Mouse (Mus musculus): ENCODE measurements around the gene Tcap.
A peak's percentile ranks its signal among the peaks of the same experiment; 100 is the strongest.
"Not testable (repeated sequence)": the region's sequence is repeated elsewhere in the genome, so short reads cannot be mapped to it uniquely, and the experiment has no call there.

Tcap gene

DNA sequence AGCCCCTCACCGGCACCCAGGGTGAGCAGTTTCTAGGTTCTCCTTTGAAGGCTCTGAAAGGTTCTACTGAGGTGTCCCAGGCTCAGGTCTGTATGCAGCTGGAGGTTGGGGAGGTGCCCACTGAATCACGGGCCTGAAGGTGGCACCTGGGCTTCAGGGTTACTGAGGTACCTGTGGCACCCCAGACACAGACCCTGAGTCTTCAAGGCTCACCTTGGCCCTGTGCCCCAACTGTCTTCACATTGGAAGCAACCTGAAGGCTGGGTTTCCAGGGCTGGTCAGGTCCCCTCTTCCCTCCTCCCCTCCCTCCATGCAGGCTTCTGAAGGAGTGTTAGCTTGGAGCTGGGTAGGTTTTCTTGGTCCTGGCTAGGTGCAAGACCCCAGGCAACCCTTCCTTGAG lies 2.0 kb upstream of the Tcap start:
- DNase-seq (ENCODE audit: low spot score) = no peak

DNA sequence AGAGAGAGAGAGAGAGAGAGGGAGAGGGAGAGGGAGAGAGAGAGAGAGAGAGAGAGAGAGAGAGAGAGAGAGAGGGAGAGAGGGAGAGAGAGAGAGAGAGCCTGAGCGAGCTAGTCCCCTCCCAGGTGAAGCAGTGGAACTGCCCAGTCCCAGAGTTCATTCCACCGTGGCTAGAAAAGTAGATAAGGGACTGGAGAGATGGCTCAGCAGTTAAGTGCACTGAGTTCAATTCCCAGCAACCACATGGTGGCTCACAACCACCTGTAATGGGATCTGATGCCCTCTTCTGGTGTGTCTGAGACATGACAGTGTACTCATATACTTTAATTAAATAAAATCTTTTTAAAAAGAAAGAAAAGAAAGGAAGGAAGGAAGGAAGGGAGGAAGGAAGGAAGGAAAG lies 1.2 kb upstream of the Tcap start:
- DNase-seq (ENCODE audit: low spot score) = not testable (repeated sequence)

DNA sequence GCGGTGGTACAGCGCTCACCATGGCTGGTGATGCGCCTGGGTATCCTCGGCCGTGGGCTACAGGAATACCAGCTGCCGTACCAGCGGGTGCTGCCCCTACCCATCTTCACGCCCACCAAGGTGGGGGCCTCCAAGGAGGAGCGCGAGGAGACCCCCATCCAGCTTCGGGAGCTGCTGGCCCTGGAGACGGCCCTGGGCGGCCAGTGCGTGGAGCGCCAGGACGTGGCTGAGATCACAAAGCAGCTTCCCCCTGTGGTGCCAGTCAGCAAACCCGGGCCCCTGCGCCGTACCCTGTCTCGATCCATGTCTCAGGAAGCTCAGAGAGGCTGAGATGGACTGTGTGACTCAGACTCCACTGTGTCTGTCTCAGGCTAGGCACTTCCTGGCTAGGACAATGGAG lies 605 bp downstream of the Tcap start:
- DNase-seq (ENCODE audit: low spot score) = no peak

DNA sequence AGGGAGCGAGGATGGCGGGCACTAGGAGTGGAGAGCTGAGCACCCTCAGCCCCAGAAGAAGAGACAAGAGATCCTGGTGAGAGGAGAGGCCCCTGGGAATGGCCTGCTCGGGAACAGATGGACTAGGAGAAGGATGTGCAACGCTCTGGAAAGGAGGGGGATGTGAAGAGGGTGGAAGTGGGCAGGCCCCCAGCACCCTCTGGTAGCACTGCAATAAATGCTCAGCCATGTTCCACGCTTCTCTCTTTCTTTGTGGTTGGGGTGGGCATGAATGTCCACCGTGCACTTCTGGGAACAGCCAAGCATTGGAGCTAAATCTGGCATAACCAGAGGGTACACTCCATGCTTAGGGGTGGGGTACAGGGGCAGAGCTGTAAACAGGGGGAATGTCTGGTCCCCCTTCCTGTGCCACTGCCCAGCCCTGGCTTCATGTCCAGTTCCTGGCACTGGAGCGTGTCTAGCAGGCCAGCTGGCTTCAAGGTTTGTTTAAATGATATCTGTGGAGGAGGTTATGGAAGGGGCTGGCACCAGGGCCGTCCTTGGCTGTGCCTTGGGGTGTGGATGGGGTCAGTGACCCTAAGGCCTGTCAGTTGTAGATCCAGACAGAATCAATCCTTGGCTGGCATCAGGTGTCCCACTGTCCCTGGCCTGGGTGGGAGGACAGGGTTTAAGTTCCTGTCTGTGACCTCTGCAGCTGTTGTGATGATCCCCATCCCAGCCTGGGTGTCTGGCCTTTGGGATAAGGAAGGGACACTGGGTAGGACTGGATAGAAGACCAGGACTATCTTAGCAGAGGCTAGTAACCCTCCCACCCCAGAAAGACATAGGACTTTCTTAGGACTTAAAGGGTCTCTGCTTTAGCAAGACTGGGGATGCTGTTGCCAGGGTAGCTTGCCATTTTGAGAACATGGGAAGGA lies 1.4 kb downstream of the Tcap start:
- DNase-seq (ENCODE audit: low spot score) = no peak

DNA sequence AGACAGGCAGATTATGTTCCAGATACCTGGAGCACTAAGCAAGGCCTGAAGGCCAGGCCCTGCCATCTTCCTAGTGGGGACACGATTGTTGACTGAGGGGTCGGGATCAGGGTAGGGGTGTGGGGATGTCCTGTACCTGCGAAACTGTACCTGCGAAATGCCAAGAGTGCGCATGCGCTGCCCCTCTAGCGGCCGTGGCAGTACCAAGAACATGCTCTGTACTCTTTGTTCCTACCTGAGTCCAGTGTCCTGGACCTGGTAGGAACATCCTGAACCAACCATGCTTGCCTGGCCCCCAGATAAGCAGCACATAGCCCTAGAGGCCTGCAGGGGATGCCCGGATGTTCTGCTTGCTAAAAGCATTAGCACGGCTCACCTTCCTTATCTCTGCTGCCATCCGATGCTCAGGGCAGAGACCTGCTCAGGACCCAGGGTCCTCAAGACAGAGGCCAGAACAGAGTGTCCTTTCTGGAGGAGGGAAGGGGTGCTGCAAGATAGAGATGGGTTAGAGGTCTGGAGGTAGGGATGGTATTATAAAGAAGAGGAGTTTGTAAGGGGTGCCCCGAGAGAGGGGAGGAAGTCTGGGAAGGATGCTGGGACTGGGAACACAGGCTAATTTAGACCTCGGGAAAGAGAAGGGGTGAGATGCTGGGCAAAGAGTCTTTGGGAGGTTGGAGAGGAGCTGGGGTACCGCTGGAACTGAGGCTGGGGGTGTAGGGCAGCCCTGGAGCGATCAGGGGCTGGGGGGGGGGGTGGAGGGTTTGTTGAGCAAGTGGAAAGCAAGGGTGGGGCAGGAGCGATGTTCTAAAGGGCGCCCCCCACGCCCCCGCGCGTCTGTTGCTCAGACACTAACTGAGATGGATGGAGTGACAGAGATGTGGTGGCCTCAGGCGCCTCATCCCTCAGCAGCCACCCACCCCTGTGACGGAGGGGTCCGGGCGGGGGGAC lies 2.3 kb downstream of the Tcap start, which contains the start of gene Pnmt:
Gene Pnmt, plus strand, starts transcription at position 813 of the 948 bp plus-strand sequence.
- no peak for DNase-seq (ENCODE audit: low spot score)

DNA sequence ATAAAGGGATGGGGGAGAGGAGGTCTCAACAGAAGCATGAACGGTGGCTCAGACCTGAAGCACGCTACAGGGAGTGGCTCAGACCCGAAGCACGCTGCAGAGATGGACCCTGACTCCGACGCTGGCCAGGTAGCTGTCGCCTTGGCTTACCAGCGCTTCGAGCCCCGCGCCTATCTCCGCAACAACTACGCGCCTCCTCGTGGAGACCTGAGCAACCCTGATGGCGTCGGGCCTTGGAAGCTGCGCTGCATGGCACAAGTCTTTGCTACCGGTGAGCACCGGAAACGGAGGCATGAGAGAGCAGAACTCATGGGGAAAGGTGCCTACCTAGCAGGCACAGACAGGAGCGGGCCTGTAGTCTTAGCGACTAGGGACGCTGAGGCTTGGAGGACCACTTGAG lies 3.0 kb downstream of the Tcap start:
- no peak for DNase-seq (ENCODE audit: low spot score)

DNA sequence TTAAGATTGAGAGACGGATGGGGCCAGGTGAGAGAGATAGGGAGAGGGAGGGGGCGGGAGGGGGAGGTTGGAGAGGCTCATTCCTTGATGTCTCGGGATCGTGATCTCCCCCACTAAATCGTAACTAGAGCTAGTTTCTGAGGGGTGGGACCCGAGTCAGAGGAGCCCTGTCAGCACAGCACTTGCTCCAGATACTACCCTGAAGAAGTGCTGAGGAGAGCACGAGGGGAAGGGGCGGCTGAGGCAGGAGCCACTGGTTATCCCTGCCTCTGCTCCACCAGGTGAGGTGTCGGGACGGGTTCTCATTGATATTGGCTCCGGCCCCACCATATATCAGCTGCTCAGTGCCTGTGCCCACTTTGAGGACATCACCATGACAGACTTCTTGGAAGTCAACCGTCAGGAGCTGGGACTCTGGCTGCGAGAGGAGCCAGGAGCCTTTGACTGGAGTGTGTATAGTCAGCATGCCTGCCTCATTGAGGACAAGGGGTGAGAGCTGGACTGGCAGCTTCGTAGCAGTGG lies 3.5 kb downstream of the Tcap start:
- no peak for DNase-seq (ENCODE audit: low spot score)

DNA sequence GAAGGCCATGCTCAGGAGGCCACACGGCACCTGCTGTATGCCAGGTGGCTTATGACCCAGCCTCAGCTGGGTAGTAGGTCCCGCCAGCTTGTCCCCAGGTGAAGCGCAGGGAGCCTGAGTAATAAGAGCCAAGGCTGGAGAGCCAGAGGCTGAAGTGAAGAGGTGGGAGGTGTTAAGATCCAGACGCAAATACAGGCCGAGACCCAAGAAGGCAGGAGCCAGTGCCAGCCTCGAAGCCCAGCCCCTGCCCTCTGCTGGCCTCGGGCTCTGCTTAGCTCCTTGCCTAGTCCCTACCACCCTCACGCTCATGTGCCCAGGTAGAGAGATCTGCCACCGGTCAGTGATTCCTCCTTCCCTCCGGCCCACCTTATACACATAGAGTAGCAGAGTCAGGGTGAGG lies 4.7 kb downstream of the Tcap start:
- no peak for DNase-seq (ENCODE audit: low spot score)

DNA sequence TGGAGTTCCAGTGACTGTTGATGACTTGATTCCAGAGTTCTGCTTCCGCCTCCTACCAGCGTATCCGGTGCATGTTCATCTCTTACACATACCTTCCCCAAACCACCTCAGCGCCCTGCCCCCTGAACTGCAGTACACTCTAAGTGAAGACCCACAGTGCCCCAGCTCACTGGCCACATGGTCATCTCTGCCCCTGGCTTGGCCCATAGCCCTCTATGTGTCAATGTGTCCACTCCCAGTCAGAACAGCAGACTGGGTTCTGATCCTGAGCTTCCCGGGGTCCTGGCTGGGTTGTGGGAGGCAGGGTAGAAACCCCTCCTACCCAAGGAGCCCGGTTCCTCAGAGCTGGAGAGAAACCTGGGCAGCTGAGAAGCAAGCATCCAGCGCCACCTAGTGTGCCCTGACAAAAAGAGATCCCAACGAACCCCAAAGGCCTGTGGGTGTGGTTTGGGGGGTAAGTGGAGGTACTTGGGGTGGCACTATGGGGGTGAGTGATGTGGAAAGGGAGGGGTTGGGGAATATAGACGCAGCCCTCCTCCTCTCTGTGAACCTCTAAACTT lies 5.7 kb downstream of the Tcap start:
- peak; percentile 36 for DNase-seq (ENCODE audit: low spot score)

DNA sequence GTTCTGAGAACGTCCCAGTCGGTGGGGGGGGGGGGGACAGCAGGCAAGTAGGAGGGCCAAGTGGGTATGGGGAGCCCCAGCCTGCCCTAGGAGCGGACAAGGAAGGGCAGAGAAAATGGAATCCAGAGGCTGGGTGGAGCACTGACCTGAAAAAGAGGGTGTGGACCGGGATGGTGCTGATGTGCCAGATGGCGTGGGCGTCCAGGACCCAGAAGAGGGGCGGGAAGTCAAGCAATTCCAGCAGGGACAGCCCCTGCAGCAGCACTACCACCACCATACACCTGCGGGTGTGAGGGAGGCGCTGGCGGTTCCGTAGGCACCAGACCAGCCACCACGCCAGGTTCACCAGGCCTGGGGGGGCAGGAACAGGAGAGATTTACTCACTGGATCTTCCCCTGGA lies 6.5 kb downstream of the Tcap start:
- no peak for DNase-seq (ENCODE audit: low spot score)

DNA sequence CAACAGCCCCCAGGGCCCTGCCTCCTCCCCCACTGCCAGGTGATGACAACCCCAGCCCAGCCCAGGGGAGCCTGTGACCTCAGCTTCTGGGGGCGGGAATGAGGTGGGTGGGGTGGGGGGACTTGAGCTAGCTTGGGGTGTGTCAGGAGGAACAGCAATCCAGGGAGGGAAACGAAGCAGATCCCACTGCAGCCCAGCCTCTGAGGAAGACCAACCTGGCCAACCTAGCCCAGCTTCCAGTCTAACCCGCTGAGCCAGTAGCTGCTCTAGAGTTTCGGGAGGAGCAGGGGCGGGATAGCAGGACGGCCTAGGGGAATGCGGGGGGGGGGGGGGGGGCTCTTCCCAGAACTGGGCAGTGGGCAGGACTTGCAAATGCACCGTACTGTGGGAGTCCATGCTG lies 8.4 kb downstream of the Tcap start:
- DNase-seq (ENCODE audit: low spot score) = no peak

DNA sequence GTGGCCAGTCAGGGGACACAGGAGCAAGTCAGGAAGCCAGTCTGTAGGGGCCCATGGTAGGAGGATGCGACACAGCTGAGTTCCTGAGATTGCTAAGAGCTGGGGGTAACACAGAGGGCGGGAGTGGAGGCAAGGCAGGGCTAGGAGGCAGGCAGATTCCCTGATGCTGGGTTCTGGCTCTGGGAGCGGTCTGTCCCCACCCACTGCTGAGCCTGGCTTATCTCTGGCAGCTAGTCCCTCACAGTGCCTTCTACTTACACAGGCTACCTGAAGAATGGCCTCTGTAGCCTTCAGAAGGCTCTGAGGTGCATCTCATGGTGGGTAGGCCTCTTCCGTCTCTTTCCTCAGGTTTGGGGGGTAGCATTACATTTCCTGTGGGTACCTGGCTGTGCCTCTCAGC lies 9.0 kb downstream of the Tcap start:
- DNase-seq (ENCODE audit: low spot score) = no peak

DNA sequence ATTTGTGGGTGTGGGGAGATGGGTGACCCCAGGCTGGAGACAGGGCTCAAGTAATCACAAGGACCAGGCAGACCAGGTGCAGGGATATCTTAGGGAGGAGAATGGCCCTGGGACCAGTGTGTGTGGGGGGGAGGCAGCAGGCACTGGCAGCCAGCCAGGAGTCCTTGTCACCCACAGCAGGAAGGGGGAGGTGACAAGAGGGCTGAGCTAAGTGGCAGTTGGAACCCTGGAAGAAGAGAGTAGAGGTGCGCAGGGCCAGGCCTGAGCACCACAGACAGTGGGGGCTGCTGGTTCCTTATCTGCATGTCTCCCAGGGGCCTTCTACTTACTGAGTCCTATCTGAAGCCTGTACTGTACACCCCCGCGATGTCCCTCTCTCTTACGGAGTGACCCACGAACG lies 9.7 kb downstream of the Tcap start:
- DNase-seq (ENCODE audit: low spot score) = no peak

DNA sequence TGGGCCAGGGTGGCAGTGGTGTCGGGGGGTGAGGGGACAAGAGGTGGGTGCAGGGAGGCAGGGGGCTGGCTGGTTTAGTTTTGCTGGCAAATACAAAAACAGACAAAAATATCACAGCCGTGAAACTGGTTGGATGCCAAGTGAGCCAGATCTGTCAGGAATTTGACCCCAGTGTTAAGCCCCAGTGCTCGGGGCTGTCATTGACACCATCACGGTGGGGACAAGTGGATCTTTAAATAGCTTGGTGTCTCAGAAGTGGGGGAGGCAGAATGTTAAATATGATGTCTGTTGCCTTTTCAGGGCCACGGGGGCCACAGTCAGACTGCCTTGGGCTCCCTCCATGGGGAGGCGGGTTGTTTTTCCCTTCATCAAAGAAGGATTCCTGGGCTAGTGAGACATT lies 10.7 kb downstream of the Tcap start:
- DNase-seq (ENCODE audit: low spot score) = no peak

DNA sequence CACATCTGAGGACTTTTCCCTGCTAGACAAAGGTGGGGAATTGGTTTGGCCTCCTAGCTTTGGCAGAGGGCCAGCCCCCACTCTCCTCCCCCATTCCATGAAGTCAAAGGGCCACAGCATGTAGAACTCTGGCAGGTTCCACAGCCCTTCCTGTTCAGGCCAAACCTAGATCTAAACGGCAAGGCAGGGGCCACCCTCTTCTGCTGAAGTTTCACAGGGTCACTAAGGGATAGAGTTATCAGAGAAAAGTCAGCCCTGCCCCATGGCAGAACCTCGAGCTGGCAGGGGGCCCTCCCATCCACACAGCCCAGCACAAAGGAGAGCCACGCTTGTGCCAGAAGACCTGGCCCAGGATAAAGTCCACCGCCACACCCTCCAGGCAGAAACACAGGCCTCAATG lies 11.4 kb downstream of the Tcap start:
- no peak for DNase-seq (ENCODE audit: low spot score)

DNA sequence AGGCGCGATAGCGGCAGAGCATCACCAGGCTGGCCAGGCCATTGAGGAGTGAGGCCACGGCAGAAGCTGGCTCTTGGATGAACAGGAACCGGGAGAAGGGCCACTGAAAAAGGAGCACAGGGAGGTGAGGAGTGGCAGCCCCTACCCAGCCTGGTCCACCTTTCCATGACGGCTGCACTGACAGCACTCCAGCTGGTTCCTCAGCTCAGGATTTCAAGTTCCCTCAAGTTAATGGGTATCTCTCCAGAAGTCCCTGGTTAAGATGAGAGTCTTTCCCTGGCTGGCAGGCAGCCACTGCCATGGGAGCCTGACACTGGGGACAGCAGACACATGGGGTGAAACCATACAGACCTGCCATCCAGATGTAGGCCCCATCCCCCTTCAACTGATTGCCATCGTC lies 14.3 kb downstream of the Tcap start:
- DNase-seq (ENCODE audit: low spot score) = no peak

DNA sequence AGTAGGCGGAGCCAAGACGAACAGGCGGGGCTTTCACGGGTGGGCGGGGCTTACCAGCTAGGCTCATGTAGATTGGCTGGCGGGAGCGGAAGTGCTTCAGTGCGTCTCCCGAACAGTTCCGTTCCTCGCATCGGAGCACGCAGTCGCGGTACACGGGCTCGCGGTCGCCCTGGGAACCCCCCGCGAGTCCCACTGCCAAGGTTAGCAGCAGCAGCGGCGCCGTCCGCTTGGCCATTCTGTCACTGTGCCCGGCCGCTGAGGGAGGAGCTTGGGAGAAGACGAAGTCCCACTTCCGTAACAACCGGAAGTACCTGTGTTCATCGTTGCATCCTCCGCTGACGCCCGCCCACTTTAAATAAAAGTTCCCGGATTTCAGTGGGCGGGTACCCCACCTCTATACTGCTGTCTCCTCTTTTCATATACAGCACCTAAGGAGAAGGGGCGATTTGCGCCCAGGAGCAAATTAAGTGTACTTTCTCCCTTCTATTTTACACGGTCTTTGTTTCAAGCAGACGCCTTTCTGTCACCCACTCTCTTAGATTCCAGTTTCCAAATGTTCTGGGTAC lies 16.6 kb downstream of the Tcap start, which contains the start of gene Pgap3:
Gene Pgap3, minus strand, starts transcription at position 330 of the 566 bp plus-strand sequence.
- peak; percentile 75 for DNase-seq (ENCODE audit: low spot score)

DNA sequence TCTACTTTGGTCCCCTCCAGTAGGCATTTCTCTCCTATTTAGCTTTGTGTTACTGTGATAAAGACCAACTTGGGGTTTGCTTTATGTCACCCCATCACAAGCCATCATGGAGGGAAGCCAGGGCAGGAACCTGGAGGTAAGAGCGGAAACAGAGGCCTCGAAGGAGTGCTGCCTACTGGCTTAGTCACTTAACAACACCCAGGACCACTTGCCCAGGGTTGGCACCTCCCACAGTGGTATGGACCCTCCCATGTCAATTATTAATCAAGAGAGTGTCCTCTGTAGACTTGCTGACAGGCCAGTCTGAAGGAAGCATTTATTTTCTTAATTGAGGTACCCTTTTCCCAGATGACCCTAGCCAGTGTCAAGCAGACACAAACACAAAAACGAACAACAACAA lies 17.2 kb downstream of the Tcap start:
- no peak for DNase-seq (ENCODE audit: low spot score)

DNA sequence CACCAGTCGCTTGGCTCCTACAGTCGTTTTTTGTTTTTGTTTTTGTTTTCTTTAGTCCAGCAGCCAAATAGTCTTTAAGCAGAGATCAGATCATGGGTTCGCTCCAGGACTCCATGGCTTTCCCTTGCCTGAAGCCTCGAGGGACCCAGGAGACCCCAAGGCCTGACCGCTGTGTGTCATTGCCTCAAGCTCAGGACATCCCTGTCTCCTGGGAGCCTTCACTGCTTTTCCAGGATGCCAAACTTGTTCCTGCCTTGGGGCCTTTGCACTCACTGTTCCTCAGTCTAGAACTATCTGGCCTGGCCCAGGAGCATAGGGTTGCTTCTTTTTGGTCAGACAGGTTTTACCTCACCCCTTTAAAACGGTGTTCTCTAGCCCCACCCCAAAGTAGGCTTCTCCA lies 23.0 kb downstream of the Tcap start:
- DNase-seq (ENCODE audit: low spot score) = no peak

DNA sequence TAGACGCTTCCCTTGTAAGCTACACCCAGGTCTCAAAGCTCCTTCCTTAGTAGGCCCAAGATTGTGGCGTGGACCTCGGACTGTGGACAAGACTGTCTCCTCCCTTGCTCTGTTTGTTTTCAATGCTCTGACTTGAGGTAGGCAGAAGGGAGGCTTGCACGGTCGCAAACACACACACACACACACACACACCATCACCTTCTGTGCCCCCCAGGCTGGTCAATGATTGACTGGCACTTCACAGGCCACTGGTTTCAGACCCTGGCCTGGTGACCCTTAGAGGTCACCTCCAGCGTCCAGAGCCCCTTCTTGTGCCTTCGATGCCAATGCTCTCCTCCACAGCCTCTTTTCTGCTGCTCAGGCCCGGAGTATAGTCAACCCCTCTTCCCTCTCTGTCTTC lies 25.3 kb downstream of the Tcap start:
- DNase-seq (ENCODE audit: low spot score) = no peak

DNA sequence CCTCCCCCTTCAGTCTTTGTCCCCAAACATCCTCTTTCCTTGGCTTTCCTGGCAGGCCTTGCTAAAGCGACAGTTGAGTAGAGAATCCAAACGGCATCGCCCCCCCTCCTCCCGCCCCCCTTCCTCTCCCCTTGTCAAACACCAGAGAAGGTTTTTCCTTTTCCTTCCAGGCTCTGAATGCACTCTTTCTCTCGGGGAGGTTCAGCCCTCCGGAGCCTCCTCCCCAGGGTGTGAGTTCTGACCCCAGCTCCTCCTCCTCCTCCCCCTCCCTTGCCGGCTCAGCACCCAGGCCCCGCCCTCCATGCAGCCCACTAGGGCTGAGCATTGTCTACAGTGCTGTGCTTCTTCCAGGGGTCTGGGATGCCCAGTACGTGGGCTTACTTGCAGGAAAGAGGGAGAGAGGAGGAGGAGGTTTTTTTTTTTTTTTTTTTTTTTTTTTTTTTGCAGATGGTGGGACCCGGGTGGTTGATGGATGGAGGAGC lies 25.8 kb downstream of the Tcap start:
- no peak for DNase-seq (ENCODE audit: low spot score)

DNA sequence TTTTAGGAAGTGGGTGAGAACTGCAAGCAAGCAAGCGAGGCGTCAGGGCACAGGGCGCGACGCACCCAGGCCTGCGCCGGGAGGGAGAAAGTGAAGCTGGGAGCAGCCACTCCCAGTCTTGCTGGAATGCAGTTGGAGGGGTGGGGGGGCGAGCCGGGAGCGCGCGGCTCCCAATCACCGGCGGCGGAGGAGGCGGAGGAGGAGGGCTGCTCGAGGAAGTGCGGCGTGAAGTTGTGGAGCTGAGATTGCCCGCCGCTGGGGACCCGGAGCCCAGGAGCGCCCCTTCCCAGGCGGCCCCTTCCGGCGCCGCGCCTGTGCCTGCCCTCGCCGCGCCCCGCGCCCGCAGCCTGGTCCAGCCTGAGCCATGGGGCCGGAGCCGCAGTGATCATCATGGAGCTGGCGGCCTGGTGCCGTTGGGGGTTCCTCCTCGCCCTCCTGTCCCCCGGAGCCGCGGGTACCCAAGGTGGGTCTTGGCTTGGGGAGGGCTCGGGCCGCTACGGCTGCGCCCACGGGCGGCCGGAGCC lies 28.7 kb downstream of the Tcap start, which contains the start of gene Erbb2:
Gene Erbb2, plus strand, starts transcription at position 198 of the 524 bp plus-strand sequence.
- peak; percentile 63 for DNase-seq (ENCODE audit: low spot score)
